Mouse (Mus musculus): ENCODE measurements at regions not wholly inside any gene's neighbourhood (a gene's known extent, or its start where the extent isn't known, plus 50 kb on each side); places are given as distances from the start of the nearest gene placed in this dataset.

- no peak overlapping the region for H3K4me3 ChIP-seq (replicated peaks; ENCODE audit: low read length)
- no peak overlapping the region for H3K4me2 ChIP-seq (ENCODE audit: low read depth, low read length)
- H3K9ac ChIP-seq (ENCODE audit: low read length) = no peak overlapping the region
- no peaks in the 10 kb centered on the region for H3K4me1 ChIP-seq (ENCODE audit: control insufficient read depth, insufficient read depth, low read length)
- no peak for ATAC-seq (ENCODE audit: insufficient read depth, low FRiP score)
- no peaks in the 10 kb centered on the region for H3K27me3 ChIP-seq (ENCODE audit: control insufficient read depth, insufficient read depth, low read length)
- no peaks in the 10 kb centered on the region for H3K36me3 ChIP-seq (ENCODE audit: control insufficient read depth, insufficient read depth, low read length)
- H3K9me3 ChIP-seq (replicated peaks; ENCODE audit: control insufficient read depth, low read length) = no peaks in the 10 kb centered on the region; the same call in 1 of the 2 replicates
- WGBS = 53% methylated on average over 3 of the region's 3 CpGs
- H3K27ac ChIP-seq (ENCODE audit: low read length) = no peak overlapping the region
Observed at GRCm38 (mm10) chr7:145067366-145067765, 127.6 kb upstream of the Ccnd1 start.

GRCm38 (mm10) chr7:145056320-145056719, 116.6 kb upstream of the Ccnd1 start:
- ATAC-seq (ENCODE audit: insufficient read depth, low FRiP score) = peak; percentile 65; the same call in 1 of the 2 replicates
- no peak overlapping the region for H3K27ac ChIP-seq (ENCODE audit: low read length)
- 36% methylated on average over 7 of the region's 7 CpGs for WGBS

DNA sequence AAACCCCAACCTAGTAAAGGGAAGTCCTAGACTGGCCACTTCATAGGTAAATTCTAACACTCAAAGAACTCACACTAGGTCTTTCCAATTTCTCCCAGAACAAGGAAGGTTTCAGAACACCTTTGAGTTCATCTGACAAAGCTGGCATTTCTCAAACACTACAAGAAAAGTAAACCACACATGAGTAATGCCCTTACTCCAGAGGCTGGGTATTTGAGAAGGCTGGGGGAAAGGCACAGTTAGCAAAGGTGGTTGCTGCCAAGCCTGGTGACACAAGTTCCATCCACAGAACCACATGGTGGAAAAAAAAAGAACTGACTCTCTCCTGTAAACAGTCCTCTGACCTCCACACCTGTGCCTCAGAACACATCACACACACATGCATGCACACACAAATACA, 111.9 kb upstream of the Ccnd1 start:
- Histone ChIP-seq H3K4me1 (ENCODE audit: control insufficient read depth, insufficient read depth, low read length) (peaks cover 4% of the 10 kb centered on the region; the same call in 1 of the 2 replicates), H3K4me2 (ENCODE audit: low read depth, low read length) (no peak overlapping the region), H3K9ac (ENCODE audit: low read length) (no peak overlapping the region), H3K27me3 (ENCODE audit: control insufficient read depth, insufficient read depth, low read length) (no peaks in the 10 kb centered on the region), H3K36me3 (ENCODE audit: control insufficient read depth, insufficient read depth, low read length) (no peaks in the 10 kb centered on the region), H3K27ac (ENCODE audit: low read length) (no peak overlapping the region), H3K9me3 (replicated peaks; ENCODE audit: control insufficient read depth, low read length) (no peaks in the 10 kb centered on the region), H3K4me3 (replicated peaks; ENCODE audit: low read length) (no peak overlapping the region)
- ATAC-seq (ENCODE audit: insufficient read depth, low FRiP score) = no peak

More at GRCm38 (mm10) chr7:145056320-145056719, 116.6 kb upstream of the Ccnd1 start:
- no peak overlapping the region for H3K9ac ChIP-seq (ENCODE audit: low read length)
- H3K36me3 ChIP-seq (ENCODE audit: control insufficient read depth, insufficient read depth, low read length) = no peaks in the 10 kb centered on the region
- H3K4me1 ChIP-seq (ENCODE audit: control insufficient read depth, insufficient read depth, low read length) = peaks cover 6% of the 10 kb centered on the region; the same call in 1 of the 2 replicates
- no peak overlapping the region for H3K4me3 ChIP-seq (replicated peaks; ENCODE audit: low read length)
- H3K27me3 ChIP-seq (ENCODE audit: control insufficient read depth, insufficient read depth, low read length) = no peaks in the 10 kb centered on the region
- no peaks in the 10 kb centered on the region for H3K9me3 ChIP-seq (replicated peaks; ENCODE audit: control insufficient read depth, low read length)
- no peak overlapping the region for H3K4me2 ChIP-seq (ENCODE audit: low read depth, low read length)

GRCm38 (mm10) chr7:145050729-145051128, 111.0 kb upstream of the Ccnd1 start:
- H3K4me3 ChIP-seq (replicated peaks; ENCODE audit: low read length) = no peak overlapping the region
- 79% methylated on average over 3 of the region's 3 CpGs for WGBS
- no peak for ATAC-seq (ENCODE audit: insufficient read depth, low FRiP score)
- H3K9me3 ChIP-seq (replicated peaks; ENCODE audit: control insufficient read depth, low read length) = no peaks in the 10 kb centered on the region
- no peak overlapping the region for H3K9ac ChIP-seq (ENCODE audit: low read length)
- no peak overlapping the region for H3K4me2 ChIP-seq (ENCODE audit: low read depth, low read length)
- no peaks in the 10 kb centered on the region for H3K36me3 ChIP-seq (ENCODE audit: control insufficient read depth, insufficient read depth, low read length)
- no peak overlapping the region for H3K27ac ChIP-seq (ENCODE audit: low read length)
- H3K4me1 ChIP-seq (ENCODE audit: control insufficient read depth, insufficient read depth, low read length) = no peaks in the 10 kb centered on the region
- no peaks in the 10 kb centered on the region for H3K27me3 ChIP-seq (ENCODE audit: control insufficient read depth, insufficient read depth, low read length)

DNA sequence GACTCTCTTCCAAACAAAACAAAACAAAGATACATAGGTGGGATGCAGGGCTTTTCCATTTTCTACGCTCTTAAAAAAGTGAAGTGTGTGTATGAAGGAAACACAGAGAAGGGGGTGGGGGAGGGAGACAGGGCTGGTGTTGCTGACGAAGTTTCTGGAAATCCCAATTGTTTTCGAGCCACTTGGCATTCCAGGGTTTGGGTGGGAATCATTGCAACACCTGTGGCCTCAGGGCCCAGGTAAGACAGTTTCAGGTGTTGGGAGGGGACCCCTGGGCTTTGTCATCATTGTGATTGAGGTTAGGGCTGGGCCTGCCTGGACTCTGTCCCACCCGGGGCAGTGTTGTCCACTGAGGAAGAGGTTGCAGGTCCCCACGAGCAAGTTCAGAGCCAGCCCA, 108.8 kb upstream of the Ccnd1 start:
- Histone ChIP-seq H3K27me3 (ENCODE audit: control insufficient read depth, insufficient read depth, low read length) (no peaks in the 10 kb centered on the region), H3K4me3 (replicated peaks; ENCODE audit: low read length) (no peak overlapping the region), H3K36me3 (ENCODE audit: control insufficient read depth, insufficient read depth, low read length) (no peaks in the 10 kb centered on the region), H3K9ac (ENCODE audit: low read length) (no peak overlapping the region), H3K4me1 (ENCODE audit: control insufficient read depth, insufficient read depth, low read length) (no peaks in the 10 kb centered on the region), H3K9me3 (replicated peaks; ENCODE audit: control insufficient read depth, low read length) (no peaks in the 10 kb centered on the region), H3K4me2 (ENCODE audit: low read depth, low read length) (no peak overlapping the region), H3K27ac (ENCODE audit: low read length) (no peak overlapping the region)
- ATAC-seq (ENCODE audit: insufficient read depth, low FRiP score) = no peak
- 85% methylated on average over 5 of the region's 5 CpGs for WGBS

- Histone ChIP-seq H3K27ac (ENCODE audit: low read length) (no peak overlapping the region; the same call in 1 of the 2 replicates), H3K9ac (ENCODE audit: low read length) (peak overlapping the region; percentile 28; the same call in 1 of the 2 replicates), H3K27me3 (ENCODE audit: control insufficient read depth, insufficient read depth, low read length) (no peaks in the 10 kb centered on the region), H3K9me3 (replicated peaks; ENCODE audit: control insufficient read depth, low read length) (no peaks in the 10 kb centered on the region), H3K4me2 (ENCODE audit: low read depth, low read length) (0 out of 2 replicates have a peak overlapping the region, but pooled peaks have one; percentile 9), H3K4me3 (replicated peaks; ENCODE audit: low read length) (no peak overlapping the region), H3K36me3 (ENCODE audit: control insufficient read depth, insufficient read depth, low read length) (no peaks in the 10 kb centered on the region), H3K4me1 (ENCODE audit: control insufficient read depth, insufficient read depth, low read length) (no peaks in the 10 kb centered on the region)
- no peak for ATAC-seq (ENCODE audit: insufficient read depth, low FRiP score)
- WGBS = 64% methylated on average over 7 of the region's 7 CpGs
Observed at GRCm38 (mm10) chr7:145047771-145048480, 108.2 kb upstream of the Ccnd1 start.

- Histone ChIP-seq H3K27me3 (ENCODE audit: control insufficient read depth, insufficient read depth, low read length) (no peaks in the 10 kb centered on the region), H3K4me2 (ENCODE audit: low read depth, low read length) (no peak overlapping the region), H3K27ac (ENCODE audit: low read length) (no peak overlapping the region), H3K9ac (ENCODE audit: low read length) (no peak overlapping the region), H3K9me3 (replicated peaks; ENCODE audit: control insufficient read depth, low read length) (no peaks in the 10 kb centered on the region), H3K4me3 (replicated peaks; ENCODE audit: low read length) (no peak overlapping the region), H3K36me3 (ENCODE audit: control insufficient read depth, insufficient read depth, low read length) (no peaks in the 10 kb centered on the region), H3K4me1 (ENCODE audit: control insufficient read depth, insufficient read depth, low read length) (no peaks in the 10 kb centered on the region)
- no peak for ATAC-seq (ENCODE audit: insufficient read depth, low FRiP score)
- WGBS = 38% methylated on average over 1 of the region's 1 CpGs
Observed at GRCm38 (mm10) chr7:145045230-145045629, 105.5 kb upstream of the Ccnd1 start.

GRCm38 (mm10) chr7:145043455-145044149, 103.9 kb upstream of the Ccnd1 start:
- H3K36me3 ChIP-seq (ENCODE audit: control insufficient read depth, insufficient read depth, low read length) = no peaks in the 10 kb centered on the region
- no peak overlapping the region for H3K4me3 ChIP-seq (replicated peaks; ENCODE audit: low read length)
- no peaks in the 10 kb centered on the region for H3K27me3 ChIP-seq (ENCODE audit: control insufficient read depth, insufficient read depth, low read length)
- no peak overlapping the region for H3K9ac ChIP-seq (ENCODE audit: low read length)
- no peaks in the 10 kb centered on the region for H3K9me3 ChIP-seq (replicated peaks; ENCODE audit: control insufficient read depth, low read length)
- H3K4me1 ChIP-seq (ENCODE audit: control insufficient read depth, insufficient read depth, low read length) = no peaks in the 10 kb centered on the region
- WGBS = 27% methylated on average over 7 of the region's 7 CpGs
- no peak overlapping the region for H3K4me2 ChIP-seq (ENCODE audit: low read depth, low read length)
- no peak overlapping the region for H3K27ac ChIP-seq (ENCODE audit: low read length)
- ATAC-seq (ENCODE audit: insufficient read depth, low FRiP score) = no peak

DNA sequence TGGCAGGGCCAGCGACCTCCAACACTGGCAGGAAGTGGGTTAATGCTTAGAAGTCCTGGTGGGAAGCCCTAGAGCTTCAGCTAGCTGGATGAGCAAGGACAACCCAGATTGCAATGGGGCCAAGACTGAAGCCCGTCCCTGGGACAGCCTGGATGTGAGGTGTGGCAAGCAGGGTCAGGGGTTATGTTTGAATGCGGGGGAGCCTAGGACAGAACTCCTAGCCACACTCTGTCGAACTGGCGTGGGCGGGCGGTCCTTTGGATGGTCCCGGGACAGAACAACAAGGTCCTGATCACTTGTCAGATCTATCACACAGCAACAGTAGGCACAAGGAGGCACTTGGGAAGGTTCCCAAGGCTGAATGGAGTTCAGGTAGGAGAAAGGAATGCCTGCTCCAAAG, 101.1 kb upstream of the Ccnd1 start:
- Histone ChIP-seq H3K4me1 (ENCODE audit: control insufficient read depth, insufficient read depth, low read length) (no peaks in the 10 kb centered on the region), H3K4me3 (replicated peaks; ENCODE audit: low read length) (no peak overlapping the region), H3K27ac (ENCODE audit: low read length) (no peak overlapping the region), H3K9ac (ENCODE audit: low read length) (no peak overlapping the region), H3K4me2 (ENCODE audit: low read depth, low read length) (no peak overlapping the region), H3K9me3 (replicated peaks; ENCODE audit: control insufficient read depth, low read length) (no peaks in the 10 kb centered on the region), H3K27me3 (ENCODE audit: control insufficient read depth, insufficient read depth, low read length) (no peaks in the 10 kb centered on the region), H3K36me3 (ENCODE audit: control insufficient read depth, insufficient read depth, low read length) (no peaks in the 10 kb centered on the region)
- WGBS = 71% methylated on average over 8 of the region's 8 CpGs
- no peak for ATAC-seq (ENCODE audit: insufficient read depth, low FRiP score)
